Mouse (Mus musculus): Measurements from ENCODE around the gene Klk9. TPM values are rescaled to one million over a fixed set of nuclear protein-coding genes. Genes with fewer than 3 reads are reported as not detected.

Klk9 gene
- polyA plus RNA-seq (2021; fragmentation: Nextera tagmentation), result not detected in 2 replicates
- long read RNA-seq, experiment 1, result 0 reads
- long read RNA-seq, experiment 2, result 0 reads

GRCm38 (mm10) chr7:43791591-43791990 is at the start of gene Klk9:
Gene Klk9, plus strand, starts transcription at chr7:43791891.

GRCm38 (mm10) chr7:43768597-43768996 is 23.1 kb upstream of the Klk9 start, which contains the start of gene Klk12:
Gene Klk12, plus strand, starts transcription at chr7:43768897.

DNA sequence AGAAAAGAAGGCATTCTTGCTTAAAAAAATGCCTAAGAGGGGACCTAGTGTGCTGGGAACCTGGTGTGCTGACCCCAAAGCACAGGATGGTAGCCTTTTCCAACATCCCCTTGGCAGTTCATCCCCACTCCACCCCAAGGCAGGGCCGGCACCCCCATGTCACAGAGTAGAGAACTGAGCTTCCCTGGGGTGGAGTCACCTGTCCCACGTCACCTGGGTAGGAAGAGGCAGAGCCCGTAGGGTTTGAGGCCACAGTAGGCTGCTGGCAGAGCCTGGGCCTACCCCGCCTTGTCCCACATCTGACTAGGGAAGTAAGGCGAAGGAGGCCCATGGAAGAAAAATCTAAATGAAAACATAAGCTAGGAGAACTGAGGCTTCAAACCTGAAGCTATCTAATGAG is 17.3 kb upstream of the Klk9 start, which contains the start of gene Klk11:
Gene Klk11 (plus strand): TSS at position 241 of the 400 bp plus-strand sequence.

DNA sequence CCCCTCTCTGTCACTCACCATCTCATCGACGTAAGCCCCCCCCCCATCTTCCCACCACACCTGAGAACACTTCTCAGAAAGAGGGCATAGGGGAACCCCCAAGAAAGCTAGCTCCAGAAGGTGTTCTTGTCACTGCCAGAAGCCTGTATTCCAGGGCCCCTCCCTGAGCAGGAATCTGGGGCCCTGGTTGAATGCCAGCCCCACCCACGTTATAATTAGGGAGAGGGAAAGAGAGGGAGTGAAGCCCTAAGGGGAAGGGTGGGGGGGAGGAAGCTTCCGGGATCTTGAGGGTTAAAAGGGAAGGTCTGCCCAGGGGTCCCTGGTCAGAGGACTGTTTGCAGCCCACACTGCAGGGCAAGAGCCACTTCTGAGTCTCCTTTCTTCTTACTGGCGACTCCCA is 10.9 kb upstream of the Klk9 start, which contains the start of gene Klk10:
Gene Klk10 (plus strand): TSS at position 290 of the 400 bp plus-strand sequence.

DNA sequence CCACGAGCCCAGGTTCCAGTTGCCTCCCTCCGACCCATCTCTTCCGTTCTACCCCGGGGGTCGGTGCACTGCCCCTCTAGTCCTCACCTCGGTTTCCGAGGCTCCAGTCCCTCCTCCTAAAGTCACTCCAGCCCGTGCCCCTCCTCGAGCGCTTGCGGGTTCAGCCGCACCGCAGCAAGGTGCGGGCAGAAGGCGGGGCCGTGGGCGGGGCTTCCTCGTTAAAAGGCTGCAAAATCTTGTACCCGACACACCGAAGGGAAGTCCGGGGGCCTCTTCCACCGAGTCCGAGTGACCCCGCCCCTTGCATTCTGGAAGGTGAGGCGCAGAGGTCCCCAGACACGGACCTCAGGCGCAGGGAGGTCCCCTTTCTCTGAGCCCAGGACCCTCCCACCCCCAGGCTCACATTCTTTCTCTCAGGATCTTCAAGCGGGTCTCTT is 5.7 kb downstream of the Klk9 start, which contains the start of gene Klk8:
Gene Klk8 (plus strand): TSS at position 245 of the 437 bp plus-strand sequence.

GRCm38 (mm10) chr7:43810994-43811393 is 19.3 kb downstream of the Klk9 start, which contains the start of gene Klk7:
Gene Klk7, plus strand, starts transcription at chr7:43811294.

GRCm38 (mm10) chr7:43824199-43824598 is 32.5 kb downstream of the Klk9 start, which contains the start of gene Klk6:
Gene Klk6, plus strand, starts transcription at chr7:43824499.

GRCm38 (mm10) chr7:43841701-43842100 is 50.0 kb downstream of the Klk9 start, which contains the start of gene Klk5:
Gene Klk5, plus strand, starts transcription at chr7:43841971.

Other genes with a start within 250 kb of the Klk9 start
- 4.9 and 5.2 TPM in 2 replicates for gene Cd33, start 247.5 kb upstream of the Klk9 start, polyA plus RNA-seq (2021; fragmentation: Nextera tagmentation)
- 1.2 and 1.6 TPM in 2 replicates for gene Zfp658, start 229.6 kb upstream of the Klk9 start, polyA plus RNA-seq (2021; fragmentation: Nextera tagmentation)
- 5.4 and 5.5 TPM in 2 replicates for gene Zfp719, start 212.3 kb upstream of the Klk9 start, polyA plus RNA-seq (2021; fragmentation: Nextera tagmentation)
- not detected in 2 replicates for gene Zfp819, start 184.7 kb upstream of the Klk9 start, polyA plus RNA-seq (2021; fragmentation: Nextera tagmentation)
- gene Ceacam18, start 157.2 kb upstream of the Klk9 start, polyA plus RNA-seq (2021; fragmentation: Nextera tagmentation), result not detected in 2 replicates
- 0.54 and 0.59 TPM in 2 replicates for gene Siglece, start 131.7 kb upstream of the Klk9 start, polyA plus RNA-seq (2021; fragmentation: Nextera tagmentation)
- 5.3 and 6.3 TPM in 2 replicates for gene Ctu1, start 119.9 kb upstream of the Klk9 start, polyA plus RNA-seq (2021; fragmentation: Nextera tagmentation)
- gene Klk14, start 101.5 kb upstream of the Klk9 start, polyA plus RNA-seq (2021; fragmentation: Nextera tagmentation), result not detected in 2 replicates
- gene Klk13, start 79.3 kb upstream of the Klk9 start, polyA plus RNA-seq (2021; fragmentation: Nextera tagmentation), result not detected in 2 replicates
- not detected in 2 replicates for gene Klk12, start 23.0 kb upstream of the Klk9 start, polyA plus RNA-seq (2021; fragmentation: Nextera tagmentation)
- not detected in 2 replicates for gene Klk11, start 17.3 kb upstream of the Klk9 start, polyA plus RNA-seq (2021; fragmentation: Nextera tagmentation)
- gene Klk10, start 10.9 kb upstream of the Klk9 start, polyA plus RNA-seq (2021; fragmentation: Nextera tagmentation), result 0.15 and 0.34 TPM in 2 replicates
- gene Klk8, start 5.7 kb downstream of the Klk9 start, polyA plus RNA-seq (2021; fragmentation: Nextera tagmentation), result 9.7 and 10.3 TPM in 2 replicates
- not detected in 2 replicates for gene Klk7, start 19.4 kb downstream of the Klk9 start, polyA plus RNA-seq (2021; fragmentation: Nextera tagmentation)
- gene Klk6, start 32.6 kb downstream of the Klk9 start, polyA plus RNA-seq (2021; fragmentation: Nextera tagmentation), result 7.3 and 12.8 TPM in 2 replicates
- gene Klk5, start 50.1 kb downstream of the Klk9 start, polyA plus RNA-seq (2021; fragmentation: Nextera tagmentation), result not detected in 2 replicates
- not detected in 2 replicates for gene Klk4, start 89.3 kb downstream of the Klk9 start, polyA plus RNA-seq (2021; fragmentation: Nextera tagmentation)
- not detected in 2 replicates for gene Klk15, start 141.8 kb downstream of the Klk9 start, polyA plus RNA-seq (2021; fragmentation: Nextera tagmentation)
- gene Klk1b8, start 158.8 kb downstream of the Klk9 start, polyA plus RNA-seq (2021; fragmentation: Nextera tagmentation), result not detected in 2 replicates
- not detected in 2 replicates for gene Klk1b1, start 174.9 kb downstream of the Klk9 start, polyA plus RNA-seq (2021; fragmentation: Nextera tagmentation)
- gene Klk1b9, start 184.2 kb downstream of the Klk9 start, polyA plus RNA-seq (2021; fragmentation: Nextera tagmentation), result not detected in 2 replicates
- not detected in 2 replicates for gene Klk1b11, start 204.0 kb downstream of the Klk9 start, polyA plus RNA-seq (2021; fragmentation: Nextera tagmentation)
- gene Klk1b26, start 220.3 kb downstream of the Klk9 start, polyA plus RNA-seq (2021; fragmentation: Nextera tagmentation), result not detected in 2 replicates

Data from left cerebral cortex, adult 6 months (tissue).